Comparison of ENCODE assay signal across 12 mouse cellular contexts in genomic region chrX:140406501-140406900, GRCm38 (mm10). TPM values are rescaled to one million over a fixed set of nuclear protein-coding genes. Genes with fewer than 3 reads are reported as not detected.
DNase-seq lines count a peak whose midpoint lies in the region; ATAC-seq and TF ChIP-seq lines count a peak whose summit lies in the region.
"Had no signal": no experiment of that assay in that cellular context is flagged by ENCODE, and none has a peak within 500 bp of the region (broad histone marks: within the 10 kb centered on the region; RNA-seq: fewer than 3 reads in every experiment).

No protein-coding gene starts in this region.

- no peak overlapping the region for H3K27ac ChIP-seq in lung, postnatal 0 days (ENCODE audit: low read length)
- no peak overlapping the region for H3K27ac ChIP-seq in midbrain, embryonic 15.5 days
- H3K27ac ChIP-seq: hindbrain, embryonic 14.5 days; midbrain, embryonic 12.5 days had no signal

- H3K9ac ChIP-seq in lung, postnatal 0 days (replicated peaks; ENCODE audit: low read depth) = no peak overlapping the region
- no peak overlapping the region for H3K9ac ChIP-seq in midbrain, embryonic 15.5 days
- H3K9ac ChIP-seq: hindbrain, embryonic 14.5 days; midbrain, embryonic 12.5 days had no signal

- ATAC-seq in lung, postnatal 0 days = peak; percentile 48
- ATAC-seq in midbrain, embryonic 15.5 days (replicated peaks) = no peak
- ATAC-seq in inflammation-experienced regulatory T-cells, adult 6 months = no peak

- no peak for TF ChIP-seq CTCF in brain, embryonic 14.5 days (IDR thresholded peaks at IDR 0.05; ENCODE audit: borderline replicate concordance, extremely low read depth, insufficient read depth, insufficient read length)
- TF ChIP-seq CTCF in lung, postnatal 0 days (IDR thresholded peaks at IDR 0.05) = no peak

- H3K9me3 ChIP-seq in lung, postnatal 0 days (ENCODE audit: low read length) = no peaks in the 10 kb centered on the region
- no peaks in the 10 kb centered on the region for H3K9me3 ChIP-seq in midbrain, embryonic 15.5 days
- H3K9me3 ChIP-seq: midbrain, embryonic 12.5 days had no signal

- TF ChIP-seq POLR2A in brain, embryonic 14.5 days (IDR thresholded peaks at IDR 0.05; ENCODE audit: borderline replicate concordance, extremely low read depth, insufficient read depth, insufficient read length, poor library complexity, severe bottlenecking) = no peak

- TF ChIP-seq EP300 in lung, postnatal 0 days (IDR thresholded peaks at IDR 0.05) = no peak

- no peaks in the 10 kb centered on the region for H3K36me3 ChIP-seq in lung, postnatal 0 days (ENCODE audit: insufficient read depth, low read length)
- no peaks in the 10 kb centered on the region for H3K36me3 ChIP-seq in midbrain, embryonic 15.5 days (replicated peaks)
- H3K36me3 ChIP-seq: midbrain, embryonic 12.5 days had no signal

- H3K4me2 ChIP-seq in lung, postnatal 0 days (replicated peaks; ENCODE audit: low read depth, low read length) = no peak overlapping the region
- no peak overlapping the region for H3K4me2 ChIP-seq in midbrain, embryonic 15.5 days
- H3K4me2 ChIP-seq: hindbrain, embryonic 14.5 days; midbrain, embryonic 12.5 days had no signal

- no peaks in the 10 kb centered on the region for H3K27me3 ChIP-seq in lung, postnatal 0 days (replicated peaks; ENCODE audit: insufficient read depth, low read length)
- H3K27me3 ChIP-seq in midbrain, embryonic 15.5 days (replicated peaks) = peaks cover 16% of the 10 kb centered on the region; the same call in 1 of the 2 replicates

- H3K4me3 ChIP-seq in lung, postnatal 0 days (ENCODE audit: low read depth, low read length) = no peak overlapping the region
- H3K4me3 ChIP-seq in midbrain, embryonic 15.5 days = no peak overlapping the region
- H3K4me3 ChIP-seq: erythroblast, embryonic 14.5 days; midbrain, embryonic 12.5 days had no signal

- no peaks in the 10 kb centered on the region for H3K4me1 ChIP-seq in lung, postnatal 0 days (ENCODE audit: insufficient read depth, low read depth, low read length)
- no peaks in the 10 kb centered on the region for H3K4me1 ChIP-seq in midbrain, embryonic 15.5 days
- H3K4me1 ChIP-seq: midbrain, embryonic 12.5 days had no signal

- intact Hi-C loops in heart, postnatal 14 days (cut with DNase I) = no loop called here

- peak; percentile 1 for DNase-seq in adrenal gland, postnatal 10 days
- no peak for DNase-seq in adrenal gland, postnatal 25 days
- DNase-seq in brain, embryonic 14.5 days (ENCODE audit: low read depth) = peak; percentile 13
- DNase-seq in kidney, postnatal 10 days = peak; percentile 23
- DNase-seq in lung, postnatal 0 days (ENCODE audit: low spot score) = peak; percentile 35
- no peak for DNase-seq in heart, postnatal 14 days
- DNase-seq: cerebellum, adult 8-10 months had no signal

RNA-seq across cellular contexts. Expression of gene Prps1, which starts 49.9 kb away (rescaled TPM):
- 10 to 100 TPM; 19.7 to 24.5 TPM for total RNA-seq in adrenal gland, postnatal 10 days (2021)
- 16.2 and 18.5 TPM in 2 replicates for total RNA-seq in adrenal gland, postnatal 25 days (2021)
- polyA plus RNA-seq in brain, embryonic 14.5 days (2012; rRNA removed) = 33.1 and 41.8 TPM in 2 replicates
- polyA plus RNA-seq in lung, postnatal 0 days (2015; fragmentation: Nextera tagmentation; extraction: Ambion mirVana) = 17.7 and 20.8 TPM in 2 replicates
- 10 to 100 TPM; 23.4 to 24.6 TPM for total RNA-seq in heart, postnatal 14 days (2021)
- polyA plus RNA-seq in midbrain, embryonic 15.5 days (2015; fragmentation: Nextera tagmentation; extraction: Ambion mirVana) = 78.5 and 78.9 TPM in 2 replicates
- polyA plus RNA-seq in inflammation-experienced regulatory T-cells, adult 6 months (2017; shearing (Covaris generic)) = 10 to 100 TPM; 41.7 to 51.8 (median 41.8) TPM

Comparison
In these comparisons a context has a peak if more than half of its experiments do, and no peak if none do; other contexts are left out.
1. DNase-seq: peak in adrenal gland, postnatal 10 days (single experiment), brain, embryonic 14.5 days (single experiment), kidney, postnatal 10 days (single experiment) and lung, postnatal 0 days (single experiment); none in adrenal gland, postnatal 25 days (single experiment) and heart, postnatal 14 days (0 of 2).